Mouse (Mus musculus): ENCODE measurements around the gene Scd3. TPM values are rescaled to one million over a fixed set of nuclear protein-coding genes. Genes with fewer than 3 reads are reported as not detected.

The Scd3 gene
- polyA plus RNA-seq (2014; fragmentation: Nextera tagmentation; extraction: Ambion mirVana) = 0.20 TPM in 2 replicates

DNA sequence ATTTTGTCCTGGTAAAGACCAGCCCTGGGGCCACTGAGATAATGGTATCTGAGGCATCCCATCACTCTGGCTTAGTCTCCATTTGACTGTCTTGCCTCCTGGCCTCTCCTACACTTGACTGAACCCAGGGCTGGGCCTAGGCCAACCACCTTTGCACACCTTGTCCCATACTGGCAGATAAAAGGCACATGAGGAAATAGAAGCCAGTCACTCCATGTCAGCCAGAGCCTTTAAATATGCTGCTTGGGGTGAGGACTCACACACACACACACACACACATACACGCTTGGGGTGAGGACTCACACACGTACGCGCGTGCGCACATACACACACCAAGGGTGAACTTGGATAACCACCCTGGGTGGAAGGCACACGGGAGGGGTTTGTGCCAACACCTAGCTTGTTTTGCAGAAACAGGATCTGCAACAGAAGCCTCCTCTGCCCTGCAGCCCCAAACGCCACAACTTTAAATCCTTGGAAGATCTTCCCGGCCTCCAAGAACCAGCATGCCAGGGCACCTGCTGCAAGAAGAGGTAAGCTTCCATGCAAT lies at the start of gene Scd3:
Gene Scd3 (plus strand): TSS at position 255 of the 550 bp plus-strand sequence.
- Histone ChIP-seq H3K4me3 (ENCODE audit: low read depth, low read length) (no peak within 1 kb of the TSS), H3K4me1 (ENCODE audit: insufficient read depth) (no peaks in the 10 kb centered on the region), H3K27ac (ENCODE audit: low read depth) (no peak within 1 kb of the TSS), H3K27me3 (ENCODE audit: insufficient read depth, low read length) (no peaks in the 10 kb centered on the region), H3K9ac (no peak within 1 kb of the TSS), H3K4me2 (no peak within 1 kb of the TSS), H3K36me3 (ENCODE audit: insufficient read depth) (no peaks in the 10 kb centered on the region), H3K9me3 (ENCODE audit: low read depth, low read length) (no peaks in the 10 kb centered on the region)
- no peak for TF ChIP-seq CTCF (IDR thresholded peaks at IDR 0.05; ENCODE audit: low read depth)
- no peak for DNase-seq
- WGBS = 93% methylated on average over 9 of the region's 9 CpGs
- ATAC-seq (ENCODE audit: insufficient read depth) = no peak

DNA sequence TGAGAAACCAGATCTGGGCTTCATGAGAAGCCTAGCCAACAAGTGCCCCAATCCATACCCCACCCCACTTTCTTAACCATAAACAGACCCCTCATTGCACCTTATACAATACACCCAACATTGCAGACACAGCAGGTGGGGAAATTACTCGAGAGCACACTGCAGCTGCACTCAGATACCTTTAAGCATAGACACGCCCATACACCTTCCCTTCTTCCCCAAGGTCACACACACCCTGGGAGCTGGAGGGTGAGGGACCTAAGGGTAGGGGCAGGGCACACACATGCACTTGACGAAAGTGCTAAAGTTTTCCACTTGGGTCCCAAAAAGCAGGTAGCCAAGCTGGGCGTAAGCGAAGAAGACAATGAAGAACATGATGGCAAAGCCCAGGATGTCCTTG lies 49.3 kb upstream of the Scd3 start:
- Histone ChIP-seq H3K9ac (no peak overlapping the region), H3K4me3 (ENCODE audit: low read depth, low read length) (no peak overlapping the region), H3K4me2 (no peak overlapping the region), H3K27ac (ENCODE audit: low read depth) (no peak overlapping the region), H3K4me1 (ENCODE audit: insufficient read depth) (no peaks in the 10 kb centered on the region), H3K9me3 (ENCODE audit: low read depth, low read length) (no peaks in the 10 kb centered on the region), H3K27me3 (ENCODE audit: insufficient read depth, low read length) (no peaks in the 10 kb centered on the region), H3K36me3 (ENCODE audit: insufficient read depth) (no peaks in the 10 kb centered on the region)
- ATAC-seq (ENCODE audit: insufficient read depth) (no peak), DNase-seq (no peak)
- TF ChIP-seq CTCF (IDR thresholded peaks at IDR 0.05; ENCODE audit: low read depth) = no peak
- WGBS = 77% methylated on average over 5 of the region's 5 CpGs

DNA sequence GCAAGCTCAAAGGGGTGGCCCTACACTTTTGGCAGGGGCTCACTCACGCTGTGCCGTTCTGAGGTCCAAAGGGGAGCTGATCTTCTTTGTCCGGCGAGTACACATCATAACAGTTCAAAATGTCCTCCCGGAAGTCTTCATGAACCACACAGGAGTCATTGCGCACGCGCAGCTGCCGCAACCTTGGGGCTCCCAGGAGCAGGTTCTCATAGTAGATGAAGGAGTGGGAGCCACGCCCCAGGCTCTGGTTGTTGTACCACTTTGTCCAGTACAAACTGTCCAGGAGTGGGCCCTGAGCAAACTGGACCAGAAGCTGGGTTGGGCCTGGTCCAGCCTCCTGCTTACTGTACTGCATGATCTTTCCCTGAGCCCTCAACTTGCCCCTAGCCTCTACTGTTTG lies 46.1 kb upstream of the Scd3 start:
- ATAC-seq (ENCODE audit: insufficient read depth) = no peak

DNA sequence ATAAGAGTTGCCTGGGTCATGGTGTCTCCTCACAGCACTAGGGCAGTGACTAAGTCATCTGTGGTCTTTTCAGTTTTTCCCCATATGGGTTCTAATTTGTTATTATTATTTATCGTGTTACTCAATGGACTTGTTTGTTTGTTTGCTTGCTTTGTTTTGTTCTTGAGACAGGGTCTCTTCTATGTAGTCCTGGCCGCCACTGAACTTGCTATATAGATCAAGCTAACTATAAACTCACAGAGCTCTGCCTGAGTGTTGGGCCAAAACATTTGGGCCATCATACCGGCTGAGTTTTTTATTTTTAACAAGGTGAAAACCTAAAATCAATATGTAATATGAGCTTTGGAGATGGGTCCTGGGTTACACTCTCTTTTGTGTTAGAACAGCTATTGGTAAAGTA lies 43.7 kb upstream of the Scd3 start:
- Histone ChIP-seq H3K36me3 (ENCODE audit: insufficient read depth) (no peaks in the 10 kb centered on the region), H3K4me2 (no peak overlapping the region), H3K9me3 (ENCODE audit: low read depth, low read length) (no peaks in the 10 kb centered on the region), H3K27me3 (ENCODE audit: insufficient read depth, low read length) (no peaks in the 10 kb centered on the region), H3K4me3 (ENCODE audit: low read depth, low read length) (no peak overlapping the region), H3K27ac (ENCODE audit: low read depth) (no peak overlapping the region), H3K4me1 (ENCODE audit: insufficient read depth) (no peaks in the 10 kb centered on the region), H3K9ac (no peak overlapping the region)
- WGBS = 81% methylated on average over 3 of the region's 3 CpGs
- ATAC-seq (ENCODE audit: insufficient read depth) (no peak), DNase-seq (no peak)
- TF ChIP-seq CTCF (IDR thresholded peaks at IDR 0.05; ENCODE audit: low read depth) = no peak

More for the DNA sequence above, 46.1 kb upstream of the Scd3 start:
- Histone ChIP-seq H3K36me3 (ENCODE audit: insufficient read depth) (no peaks in the 10 kb centered on the region), H3K9ac (no peak overlapping the region), H3K4me3 (ENCODE audit: low read depth, low read length) (no peak overlapping the region), H3K27me3 (ENCODE audit: insufficient read depth, low read length) (no peaks in the 10 kb centered on the region), H3K4me2 (no peak overlapping the region), H3K27ac (ENCODE audit: low read depth) (no peak overlapping the region), H3K4me1 (ENCODE audit: insufficient read depth) (no peaks in the 10 kb centered on the region), H3K9me3 (ENCODE audit: low read depth, low read length) (no peaks in the 10 kb centered on the region)
- no peak for DNase-seq
- WGBS = 89% methylated on average over 10 of the region's 10 CpGs
- TF ChIP-seq CTCF (IDR thresholded peaks at IDR 0.05; ENCODE audit: low read depth) = no peak

DNA sequence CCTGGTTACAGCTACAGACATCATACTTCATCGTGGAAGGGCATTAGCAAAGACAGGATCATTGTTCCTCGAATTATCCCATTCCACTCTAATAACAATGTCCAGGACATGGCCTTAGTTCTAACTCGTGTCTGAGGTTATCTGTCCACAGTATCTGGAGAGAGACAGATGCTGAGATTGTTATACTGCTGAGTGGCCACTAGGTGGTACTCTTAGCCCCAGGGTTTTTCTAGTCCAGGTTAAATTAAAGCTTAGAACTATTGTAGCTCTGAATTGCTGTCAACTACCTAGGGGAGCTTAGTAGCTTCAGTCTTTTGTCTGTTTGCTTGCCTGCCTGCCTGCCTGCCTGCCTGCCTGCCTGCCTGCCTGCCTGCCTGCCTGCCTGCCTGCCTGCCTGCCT lies 41.6 kb upstream of the Scd3 start:
- DNase-seq (peak; percentile 53), ATAC-seq (ENCODE audit: insufficient read depth) (no peak)
- peak; percentile 73 for TF ChIP-seq CTCF (IDR thresholded peaks at IDR 0.05; ENCODE audit: low read depth)
- no peak overlapping the region for H3K27ac ChIP-seq (ENCODE audit: low read depth)
- no peaks in the 10 kb centered on the region for H3K36me3 ChIP-seq (ENCODE audit: insufficient read depth)
- no peaks in the 10 kb centered on the region for H3K4me1 ChIP-seq (ENCODE audit: insufficient read depth)
- no peaks in the 10 kb centered on the region for H3K9me3 ChIP-seq (ENCODE audit: low read depth, low read length)
- no peaks in the 10 kb centered on the region for H3K27me3 ChIP-seq (ENCODE audit: insufficient read depth, low read length)
- H3K4me3 ChIP-seq (ENCODE audit: low read depth, low read length) = no peak overlapping the region
- WGBS = 8% methylated on average over 3 of the region's 3 CpGs
- H3K4me2 ChIP-seq = no peak overlapping the region
- H3K9ac ChIP-seq = no peak overlapping the region

DNA sequence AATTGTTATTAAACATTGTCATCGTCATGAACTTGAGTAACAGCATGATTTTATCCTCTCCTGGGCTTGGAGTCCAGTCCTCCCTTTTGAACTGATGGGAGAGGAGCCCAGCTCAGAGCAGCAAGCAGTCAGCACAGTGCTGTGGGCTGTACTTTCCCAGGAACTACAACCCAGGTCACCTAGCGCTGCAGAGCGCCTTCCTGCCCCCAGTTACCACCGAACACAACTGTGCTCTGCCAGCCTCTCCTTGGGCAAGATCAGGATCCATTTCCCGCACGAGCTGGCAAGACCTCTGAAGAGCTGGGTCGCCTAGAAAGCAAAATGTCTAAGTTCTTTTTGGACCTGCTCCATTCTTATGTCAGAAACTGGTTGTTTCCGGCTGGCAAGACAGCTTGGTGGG lies 28.2 kb upstream of the Scd3 start:
- no peaks in the 10 kb centered on the region for H3K36me3 ChIP-seq (ENCODE audit: insufficient read depth)
- no peaks in the 10 kb centered on the region for H3K9me3 ChIP-seq (ENCODE audit: low read depth, low read length)
- H3K4me3 ChIP-seq (ENCODE audit: low read depth, low read length) = no peak overlapping the region
- 61% methylated on average over 8 of the region's 8 CpGs for WGBS
- H3K9ac ChIP-seq = no peak overlapping the region
- DNase-seq (no peak), ATAC-seq (ENCODE audit: insufficient read depth) (no peak)
- H3K27me3 ChIP-seq (ENCODE audit: insufficient read depth, low read length) = no peaks in the 10 kb centered on the region
- no peak overlapping the region for H3K4me2 ChIP-seq
- no peak overlapping the region for H3K27ac ChIP-seq (ENCODE audit: low read depth)
- no peak for TF ChIP-seq CTCF (IDR thresholded peaks at IDR 0.05; ENCODE audit: low read depth)
- no peaks in the 10 kb centered on the region for H3K4me1 ChIP-seq (ENCODE audit: insufficient read depth)

DNA sequence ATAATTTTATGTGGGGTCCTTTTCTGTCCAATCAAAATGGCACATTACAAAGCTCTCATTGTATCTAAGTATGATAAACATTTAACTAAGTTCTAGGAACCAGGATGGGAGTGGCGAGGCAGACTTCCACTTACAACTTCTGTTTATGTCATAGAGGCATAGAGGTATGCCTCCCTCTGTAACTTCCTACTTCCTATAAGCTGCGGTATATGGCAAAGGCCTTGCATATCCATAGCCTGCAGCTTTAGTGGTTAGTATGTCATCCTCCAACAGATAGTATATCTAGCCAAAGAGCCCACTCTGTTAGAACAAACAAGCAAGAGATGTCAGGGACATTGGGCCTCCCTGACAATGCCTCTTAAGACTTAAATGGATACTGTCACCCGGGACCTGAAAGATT lies 26.3 kb upstream of the Scd3 start:
- WGBS = 82% methylated on average over 3 of the region's 3 CpGs
- H3K4me3 ChIP-seq (ENCODE audit: low read depth, low read length) = no peak overlapping the region
- ATAC-seq (ENCODE audit: insufficient read depth) = no peak
- H3K4me2 ChIP-seq = no peak overlapping the region
- no peak overlapping the region for H3K27ac ChIP-seq (ENCODE audit: low read depth)
- H3K27me3 ChIP-seq (ENCODE audit: insufficient read depth, low read length) = no peaks in the 10 kb centered on the region
- TF ChIP-seq CTCF (IDR thresholded peaks at IDR 0.05; ENCODE audit: low read depth) = no peak
- no peaks in the 10 kb centered on the region for H3K9me3 ChIP-seq (ENCODE audit: low read depth, low read length)
- no peak for DNase-seq
- H3K36me3 ChIP-seq (ENCODE audit: insufficient read depth) = no peaks in the 10 kb centered on the region
- no peak overlapping the region for H3K9ac ChIP-seq
- H3K4me1 ChIP-seq (ENCODE audit: insufficient read depth) = no peaks in the 10 kb centered on the region

DNA sequence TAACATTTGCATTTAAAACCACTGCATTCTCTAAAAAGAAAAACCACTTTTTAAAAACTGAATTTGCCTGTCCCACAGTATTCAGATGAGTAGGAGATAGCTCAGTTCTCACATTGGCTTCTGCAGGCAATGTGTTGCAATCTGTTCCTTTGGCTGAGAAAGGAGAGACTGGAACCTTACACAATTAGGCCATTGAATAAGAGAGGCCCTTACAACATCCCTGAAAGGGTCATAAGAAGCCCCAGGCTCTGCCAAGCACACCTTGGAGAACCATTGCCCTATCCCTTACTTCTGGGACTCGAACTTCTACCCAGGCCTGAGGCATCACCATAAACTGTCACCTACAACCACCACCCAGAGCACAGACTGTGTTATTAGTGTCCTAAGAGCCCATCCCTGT lies 22.6 kb upstream of the Scd3 start:
- no peaks in the 10 kb centered on the region for H3K4me1 ChIP-seq (ENCODE audit: insufficient read depth)
- no peak for DNase-seq
- H3K4me3 ChIP-seq (ENCODE audit: low read depth, low read length) = no peak overlapping the region
- H3K27me3 ChIP-seq (ENCODE audit: insufficient read depth, low read length) = no peaks in the 10 kb centered on the region
- 92% methylated on average over 1 of the region's 1 CpGs for WGBS
- TF ChIP-seq CTCF (IDR thresholded peaks at IDR 0.05; ENCODE audit: low read depth) = no peak
- no peak overlapping the region for H3K4me2 ChIP-seq
- H3K36me3 ChIP-seq (ENCODE audit: insufficient read depth) = no peaks in the 10 kb centered on the region
- no peak overlapping the region for H3K27ac ChIP-seq (ENCODE audit: low read depth)
- no peak overlapping the region for H3K9ac ChIP-seq
- no peaks in the 10 kb centered on the region for H3K9me3 ChIP-seq (ENCODE audit: low read depth, low read length)
- ATAC-seq (ENCODE audit: insufficient read depth) = no peak

Data from lung, embryonic 14.5 days (tissue).